Mouse (Mus musculus) G1E (cell line): ENCODE results near the gene Atp6v0e.

Experiments
- CTCF ChIP-seq: IDR thresholded peaks from 2 replicates; pipeline ENCODE4 v1.5.1; 2012; ENCODE audit warnings: low read depth, low read length, inconsistent platforms, mixed read lengths
- GATA1 ChIP-seq: IDR thresholded peaks from 2 replicates; pipeline ENCODE4 v1.6.1; 2012; ENCODE audit warnings: borderline replicate concordance, low read length, inconsistent platforms, mixed read lengths
- GATA2 ChIP-seq: IDR thresholded peaks from 2 replicates; pipeline ENCODE4 v1.6.1; 2012; ENCODE audit warnings: low read depth, low read length, inconsistent platforms, borderline replicate concordance
- POLR2AphosphoS5 ChIP-seq: IDR thresholded peaks from 2 replicates; pipeline ENCODE4 v1.6.1; 2012; ENCODE audit warnings: low read depth, low read length, inconsistent platforms; ENCODE audit not compliant: insufficient replicate concordance
- TAL1 ChIP-seq: conservative IDR thresholded peaks from 2 replicates; pipeline ENCODE4 v1.6.1; 2012; ENCODE audit warnings: low read depth, low read length, inconsistent platforms, mixed read lengths

- TF ChIP-seq CTCF = no peak
- TF ChIP-seq TAL1 = no peak
- TF ChIP-seq GATA1 = no peak
- TF ChIP-seq GATA2 = no peak
- TF ChIP-seq POLR2AphosphoS5 = no peak
Measured at GRCm38 (mm10) chr17:26707066-26707465, 44.0 kb downstream of the Atp6v0e start.
